In the genomic region with DNA sequence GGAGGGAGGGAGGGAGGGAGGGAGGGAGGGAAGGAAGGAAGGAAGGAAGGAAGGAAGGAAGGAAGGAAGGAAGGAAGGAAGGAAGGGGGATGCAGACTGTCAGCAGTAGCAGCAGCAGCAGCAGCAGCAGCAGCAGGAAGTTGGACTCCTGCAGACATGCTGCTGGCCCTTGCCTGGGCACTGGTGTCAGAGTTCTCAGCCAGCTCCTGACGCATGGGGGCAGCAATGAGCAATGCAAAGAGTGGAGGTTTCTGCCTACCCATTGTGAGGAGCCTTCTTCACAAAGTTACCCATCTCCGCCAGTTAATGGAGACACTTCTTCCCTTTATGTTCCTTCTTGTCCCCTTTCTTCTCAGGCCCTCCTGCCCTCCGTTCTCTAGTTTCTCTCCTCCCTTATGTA, we compare ENCODE assay signal across 9 mouse cellular contexts. TPM values are rescaled to one million over a fixed set of nuclear protein-coding genes. Genes with fewer than 3 reads are reported as not detected.
DNase-seq lines count a peak whose midpoint lies in the region; ATAC-seq and TF ChIP-seq lines count a peak whose summit lies in the region.
"Had no signal": no experiment of that assay in that cellular context is flagged by ENCODE, and none has a peak within 500 bp of the region (broad histone marks: within the 10 kb centered on the region; RNA-seq: fewer than 3 reads in every experiment).

No protein-coding gene starts in this region.

- H3K4me3 ChIP-seq in embryonic facial prominence, embryonic 11.5 days (ENCODE audit: low read depth, low read length) = no peak overlapping the region
- H3K4me3 ChIP-seq in hindbrain, embryonic 14.5 days (replicated peaks; ENCODE audit: low read length) = no peak overlapping the region
- no peak overlapping the region for H3K4me3 ChIP-seq in midbrain, postnatal 0 days (ENCODE audit: low read depth, low read length)
- H3K4me3 ChIP-seq: lung, embryonic 15.5 days had no signal

- H3K36me3 ChIP-seq in embryonic facial prominence, embryonic 11.5 days (replicated peaks; ENCODE audit: control insufficient read depth, insufficient read depth, low read depth, low read length) = no peaks in the 10 kb centered on the region
- no peaks in the 10 kb centered on the region for H3K36me3 ChIP-seq in hindbrain, embryonic 14.5 days (replicated peaks; ENCODE audit: control insufficient read depth, insufficient read depth)
- no peaks in the 10 kb centered on the region for H3K36me3 ChIP-seq in midbrain, postnatal 0 days (ENCODE audit: insufficient read depth, low read length)
- H3K36me3 ChIP-seq: lung, embryonic 15.5 days had no signal

- H3K9me3 ChIP-seq in embryonic facial prominence, embryonic 11.5 days (replicated peaks; ENCODE audit: control insufficient read depth, low read length) = no peaks in the 10 kb centered on the region
- H3K9me3 ChIP-seq in hindbrain, embryonic 14.5 days (ENCODE audit: control insufficient read depth, low read length) = no peaks in the 10 kb centered on the region
- no peaks in the 10 kb centered on the region for H3K9me3 ChIP-seq in midbrain, postnatal 0 days (ENCODE audit: low read length)
- H3K9me3 ChIP-seq: lung, embryonic 15.5 days had no signal

- no peaks in the 10 kb centered on the region for H3K27me3 ChIP-seq in embryonic facial prominence, embryonic 11.5 days (ENCODE audit: control insufficient read depth, insufficient read depth, low read length)
- H3K27me3 ChIP-seq in hindbrain, embryonic 14.5 days (ENCODE audit: control insufficient read depth, insufficient read depth, low read length) = no peaks in the 10 kb centered on the region
- H3K27me3 ChIP-seq in midbrain, postnatal 0 days (ENCODE audit: insufficient read depth, low read length) = no peaks in the 10 kb centered on the region
- H3K27me3 ChIP-seq: lung, embryonic 15.5 days had no signal

- H3K4me1 ChIP-seq in embryonic facial prominence, embryonic 11.5 days (ENCODE audit: control insufficient read depth, insufficient read depth, low read length) = no peaks in the 10 kb centered on the region
- no peaks in the 10 kb centered on the region for H3K4me1 ChIP-seq in hindbrain, embryonic 14.5 days (replicated peaks; ENCODE audit: control insufficient read depth, insufficient read depth, low read length)
- no peaks in the 10 kb centered on the region for H3K4me1 ChIP-seq in midbrain, postnatal 0 days (ENCODE audit: insufficient read depth, low read length)
- H3K4me1 ChIP-seq: lung, embryonic 15.5 days had no signal

- H3K27ac ChIP-seq in embryonic facial prominence, embryonic 11.5 days (replicated peaks; ENCODE audit: low read depth, low read length) = no peak overlapping the region
- H3K27ac ChIP-seq in hindbrain, embryonic 14.5 days = no peak overlapping the region
- H3K27ac ChIP-seq in midbrain, postnatal 0 days (ENCODE audit: low read depth, low read length) = no peak overlapping the region
- H3K27ac ChIP-seq: lung, embryonic 15.5 days had no signal

- no peak overlapping the region for H3K4me2 ChIP-seq in embryonic facial prominence, embryonic 11.5 days (ENCODE audit: low read depth, low read length)
- H3K4me2 ChIP-seq in hindbrain, embryonic 14.5 days (replicated peaks) = no peak overlapping the region
- H3K4me2 ChIP-seq in midbrain, postnatal 0 days (ENCODE audit: low read depth, low read length, poor library complexity, severe bottlenecking) = no peak overlapping the region
- H3K4me2 ChIP-seq: lung, embryonic 15.5 days had no signal

- TF ChIP-seq CTCF in midbrain, postnatal 0 days (IDR thresholded peaks at IDR 0.05) = peak; percentile 62

- no peak overlapping the region for H3K9ac ChIP-seq in embryonic facial prominence, embryonic 11.5 days (replicated peaks; ENCODE audit: low read length)
- no peak overlapping the region for H3K9ac ChIP-seq in hindbrain, embryonic 14.5 days
- H3K9ac ChIP-seq in midbrain, postnatal 0 days (replicated peaks; ENCODE audit: low read length, poor library complexity, severe bottlenecking) = no peak overlapping the region
- H3K9ac ChIP-seq: lung, embryonic 15.5 days had no signal

- DNase-seq in Muller cell, postnatal 12 days (ENCODE audit: inconsistent ontology term) = peak; percentile 41
- DNase-seq in adrenal gland, postnatal 10 days = peak; percentile 88
- peak; percentile 81 for DNase-seq in embryonic facial prominence, embryonic 11.5 days (ENCODE audit: low spot score)
- DNase-seq in hindbrain, embryonic 14.5 days (ENCODE audit: low spot score) = peak; percentile 62
- DNase-seq in left cerebral cortex, adult 11 months (ENCODE audit: low spot score) = peak; percentile 69
- peak; percentile 49 for DNase-seq in midbrain, postnatal 0 days (ENCODE audit: low spot score)
- DNase-seq in urinary bladder, postnatal 25 days (ENCODE audit: low spot score) = peak; percentile 69

- 16% methylated on average over 3 of the region's 3 CpGs for WGBS in embryonic facial prominence, embryonic 11.5 days
- WGBS in hindbrain, embryonic 14.5 days = 24% methylated on average over 3 of the region's 3 CpGs
- WGBS in midbrain, postnatal 0 days = 20% methylated on average over 3 of the region's 3 CpGs

- ATAC-seq in embryonic facial prominence, embryonic 11.5 days (replicated peaks; ENCODE audit: insufficient number of reproducible peaks, low FRiP score, low TSS enrichment, low read depth) = no peak
- ATAC-seq in hindbrain, embryonic 14.5 days (ENCODE audit: low FRiP score) = no peak
- no peak for ATAC-seq in midbrain, postnatal 0 days (ENCODE audit: low FRiP score)

RNA-seq across cellular contexts. Expression of gene Ntm, which starts 40.7 kb away (rescaled TPM):
- 1 to 10 TPM; 1.5 to 1.7 TPM for total RNA-seq in adrenal gland, postnatal 10 days (2021)
- 11.2 and 11.5 TPM in 2 replicates for polyA plus RNA-seq in embryonic facial prominence, embryonic 11.5 days (2014; fragmentation: Nextera tagmentation; extraction: Ambion mirVana)
- 194 and 196 TPM in 2 replicates for polyA plus RNA-seq in hindbrain, embryonic 14.5 days (2014; fragmentation: Nextera tagmentation; extraction: Ambion mirVana)
- 230 and 244 TPM in 2 replicates for total RNA-seq in midbrain, postnatal 0 days (2014; rRNA removed)
- 303 and 322 TPM in 2 replicates for polyA plus RNA-seq in midbrain, postnatal 0 days (2015; fragmentation: Nextera tagmentation; extraction: Ambion mirVana)
- total RNA-seq: common myeloid progenitor, adult 5-6 weeks had no signal

Comparison
In these comparisons a context has a peak if more than half of its experiments do, and no peak if none do; other contexts are left out.
1. RNA of gene Ntm, which starts 40.7 kb away (polyA plus RNA-seq): 303 to 322 TPM in midbrain, postnatal 0 days and 194 to 196 TPM in hindbrain, embryonic 14.5 days; 11.2 to 11.5 TPM in embryonic facial prominence, embryonic 11.5 days; every median in the first group is over 10 times any median in the second.
2. Peak in every context shown above with its lines, with median percentiles within 50 percentile points of each other: DNase-seq.